Mouse (Mus musculus) neural tube, embryonic 14.5 days (tissue): ENCODE measurements at regions not wholly inside any gene's neighbourhood (a gene's known extent, or its start where the extent isn't known, plus 50 kb on each side); places are given as distances from the start of the nearest gene placed in this dataset.

Experiments used
- ATAC-seq: fragments of 200-750 bp; cut with Nextera tagmentation; 2 replicates; pipeline ENCODE4 v1.8.0; 2017; ENCODE audit warnings: low read depth, mild to moderate bottlenecking, moderate TSS enrichment, moderate library complexity
- H3K27ac ChIP-seq: fragments of 300-500 bp; sonication (generic); 2 replicates; pipeline ENCODE4 v1.5.1; 2014; ENCODE audit warnings: low read depth, mild to moderate bottlenecking, control low read depth, low read length, moderate library complexity, mixed read lengths
- H3K27me3 ChIP-seq: fragments of 300-500 bp; sonication (generic); 2 replicates; pipeline ENCODE4 v1.6.1; 2014; ENCODE audit warnings: low read length; ENCODE audit not compliant: control insufficient read depth, insufficient read depth
- H3K36me3 ChIP-seq: fragments of 300-500 bp; sonication (generic); 2 replicates; pipeline ENCODE4 v1.6.1; 2014; ENCODE audit warnings: low read length, mixed read lengths; ENCODE audit not compliant: control insufficient read depth, insufficient read depth
- H3K4me1 ChIP-seq: fragments of 300-500 bp; sonication (generic); 2 replicates; pipeline ENCODE4 v1.6.1; 2014; ENCODE audit warnings: low read length; ENCODE audit not compliant: control insufficient read depth, insufficient read depth
- H3K4me2 ChIP-seq: fragments of 300-500 bp; sonication (generic); 2 replicates; pipeline ENCODE4 v1.6.1; 2014; ENCODE audit warnings: mild to moderate bottlenecking, low read depth, low read length, control low read depth
- H3K4me3 ChIP-seq: fragments of 300-500 bp; sonication (generic); 2 replicates; pipeline ENCODE4 v1.5.1; 2014; ENCODE audit warnings: low read depth, low read length, control low read depth, mixed read lengths
- H3K9ac ChIP-seq: fragments of 300-500 bp; sonication (generic); replicated peaks from 2 replicates; pipeline ENCODE4 v1.6.1; 2014; ENCODE audit warnings: low read depth, mild to moderate bottlenecking, control low read depth, low read length, mixed read lengths
- H3K9me3 ChIP-seq: fragments of 300-500 bp; sonication (generic); 2 replicates; pipeline ENCODE4 v1.6.1; 2016; ENCODE audit warnings: low read length; ENCODE audit not compliant: control insufficient read depth
- WGBS: fragments of 180-500 bp; shearing (Covaris S2); extraction: QIAGEN DNeasy Blood & Tissue Kit; methylation state at CpG from one replicate; pipeline ENCODE4 v1.1.7; 2014; 5-methylcytosine and 5-hydroxymethylcytosine counted together

DNA sequence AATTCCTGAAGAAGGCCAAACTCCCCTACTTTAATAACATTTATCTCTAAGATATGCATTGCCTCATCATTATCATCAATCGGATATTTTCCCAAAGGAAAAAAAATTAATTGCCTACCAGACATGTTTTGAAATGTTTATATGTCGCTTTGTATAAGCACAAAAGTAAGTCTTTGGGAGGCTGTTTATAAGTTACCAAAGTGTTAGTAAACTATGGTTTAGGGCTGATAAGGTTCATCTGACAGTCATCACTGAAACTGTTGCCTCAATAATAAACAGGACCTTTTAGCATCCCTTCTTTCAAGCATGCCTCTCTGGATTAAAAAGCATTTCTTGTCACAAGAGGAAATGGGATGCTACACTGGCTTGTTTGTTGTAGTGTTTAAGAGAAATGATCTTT lies 202.1 kb downstream of the Wdr11 start:
- Histone ChIP-seq H3K4me1 (no peaks in the 10 kb centered on the region), H3K4me2 (no peak overlapping the region), H3K27me3 (no peaks in the 10 kb centered on the region), H3K27ac (no peak overlapping the region), H3K9me3 (no peaks in the 10 kb centered on the region), H3K9ac (no peak overlapping the region), H3K36me3 (no peaks in the 10 kb centered on the region), H3K4me3 (no peak overlapping the region)
- no peak for ATAC-seq
- 92% methylated on average over 2 of the region's 2 CpGs for WGBS

DNA sequence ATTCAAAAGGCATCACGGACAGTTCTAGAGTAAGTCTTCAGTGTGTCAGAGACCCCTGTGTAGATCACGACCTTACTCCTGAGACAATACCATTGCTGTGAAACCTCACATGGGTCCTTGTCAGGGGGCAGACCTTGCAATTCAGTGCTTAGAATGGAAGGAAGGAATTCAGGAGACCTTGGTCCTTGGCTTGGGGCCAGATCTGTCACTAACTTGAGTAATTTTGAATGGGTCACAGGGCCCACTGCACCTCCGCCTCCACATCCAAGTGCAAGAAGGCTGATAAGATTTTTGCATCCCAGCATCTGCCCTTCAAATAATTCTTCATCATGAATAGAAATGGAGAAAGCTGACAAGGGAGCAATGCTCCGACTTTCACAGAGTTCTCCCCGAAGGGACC lies 202.6 kb downstream of the Wdr11 start:
- Histone ChIP-seq H3K27ac (no peak overlapping the region), H3K4me3 (no peak overlapping the region)

DNA sequence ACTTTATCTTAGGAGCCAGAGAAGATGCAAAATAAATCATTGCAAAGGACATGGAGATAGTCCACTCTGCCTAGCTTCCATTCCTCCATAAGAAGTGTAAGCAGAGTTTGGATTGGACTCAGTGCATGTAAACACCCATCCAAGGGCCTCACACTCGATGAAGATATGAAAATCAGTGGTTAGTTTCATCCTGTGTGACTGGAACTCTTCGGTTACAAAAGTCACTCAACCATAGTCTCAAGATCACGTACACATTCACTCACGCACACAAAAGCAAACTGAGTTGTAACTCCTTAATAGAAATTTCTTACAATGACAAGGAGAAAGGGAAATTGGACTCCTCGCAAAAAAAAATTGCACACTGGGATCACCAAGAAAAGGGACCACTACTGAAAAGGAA lies 206.9 kb downstream of the Wdr11 start:
- H3K4me2 ChIP-seq, result no peak overlapping the region
- H3K9me3 ChIP-seq, result no peaks in the 10 kb centered on the region
- no peaks in the 10 kb centered on the region for H3K36me3 ChIP-seq
- H3K27ac ChIP-seq, result no peak overlapping the region
- H3K9ac ChIP-seq, result no peak overlapping the region
- no peak for ATAC-seq
- no peak overlapping the region for H3K4me3 ChIP-seq
- no peaks in the 10 kb centered on the region for H3K27me3 ChIP-seq
- H3K4me1 ChIP-seq, result no peaks in the 10 kb centered on the region
- WGBS, result 91% methylated on average over 5 of the region's 5 CpGs

More for the DNA sequence above, 202.6 kb downstream of the Wdr11 start:
- H3K4me2 ChIP-seq, result no peak overlapping the region
- no peak overlapping the region for H3K9ac ChIP-seq
- no peaks in the 10 kb centered on the region for H3K4me1 ChIP-seq
- no peaks in the 10 kb centered on the region for H3K36me3 ChIP-seq
- WGBS, result 70% methylated on average over 5 of the region's 5 CpGs
- no peaks in the 10 kb centered on the region for H3K9me3 ChIP-seq
- ATAC-seq, result no peak
- H3K27me3 ChIP-seq, result no peaks in the 10 kb centered on the region

DNA sequence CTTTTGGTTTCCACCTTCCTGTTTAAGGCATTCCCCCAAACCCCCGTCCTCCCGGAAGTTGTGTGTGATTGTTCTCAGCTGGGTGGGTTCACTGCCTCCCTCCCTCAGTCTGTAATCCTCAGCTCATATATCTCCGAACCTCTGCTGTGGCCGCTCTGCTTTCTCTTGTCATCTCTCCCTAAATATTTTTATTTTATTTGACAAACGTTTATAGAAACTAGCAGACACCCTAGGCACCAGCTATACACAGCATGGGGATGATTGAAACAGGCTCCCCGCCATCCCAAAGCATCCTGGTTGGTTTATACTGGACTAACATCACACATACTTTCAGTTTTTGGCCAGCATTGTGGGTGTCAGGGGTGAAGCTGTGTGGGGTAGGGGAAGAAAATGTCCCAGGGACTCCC lies 208.8 kb downstream of the Wdr11 start:
- Histone ChIP-seq H3K4me1 (no peaks in the 10 kb centered on the region), H3K9ac (no peak overlapping the region), H3K27ac (no peak overlapping the region), H3K4me3 (no peak overlapping the region), H3K4me2 (no peak overlapping the region), H3K9me3 (no peaks in the 10 kb centered on the region), H3K36me3 (no peaks in the 10 kb centered on the region), H3K27me3 (no peaks in the 10 kb centered on the region)
- ATAC-seq, result no peak
- 76% methylated on average over 6 of the region's 6 CpGs for WGBS

DNA sequence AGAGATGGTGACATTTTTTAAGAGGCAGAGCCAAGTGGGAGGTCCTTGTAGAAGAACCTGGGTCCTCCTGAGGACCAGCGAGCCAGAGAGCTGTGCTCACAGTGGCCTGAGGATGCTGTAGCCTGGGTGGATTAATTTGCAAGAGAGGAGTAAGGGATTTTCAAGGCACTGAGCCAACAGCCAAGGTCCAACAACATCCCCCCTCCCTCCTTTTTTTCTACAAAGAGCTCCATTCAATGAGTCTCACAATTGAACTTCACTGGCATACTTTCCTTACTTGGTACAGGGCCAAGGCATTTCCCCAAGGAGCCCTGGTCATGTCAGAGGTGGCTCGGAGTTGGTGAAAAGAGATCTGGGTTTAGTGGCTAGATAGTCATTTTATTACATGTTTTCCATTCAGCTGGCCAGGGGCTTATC lies 209.8 kb downstream of the Wdr11 start:
- Histone ChIP-seq H3K9me3 (no peaks in the 10 kb centered on the region), H3K27ac (no peak overlapping the region), H3K4me3 (no peak overlapping the region), H3K9ac (no peak overlapping the region), H3K27me3 (no peaks in the 10 kb centered on the region), H3K4me2 (no peak overlapping the region), H3K4me1 (no peaks in the 10 kb centered on the region), H3K36me3 (no peaks in the 10 kb centered on the region)
- 36% methylated on average over 2 of the region's 2 CpGs for WGBS
- ATAC-seq, result peak; percentile 66; the same call in 1 of the 2 replicates

DNA sequence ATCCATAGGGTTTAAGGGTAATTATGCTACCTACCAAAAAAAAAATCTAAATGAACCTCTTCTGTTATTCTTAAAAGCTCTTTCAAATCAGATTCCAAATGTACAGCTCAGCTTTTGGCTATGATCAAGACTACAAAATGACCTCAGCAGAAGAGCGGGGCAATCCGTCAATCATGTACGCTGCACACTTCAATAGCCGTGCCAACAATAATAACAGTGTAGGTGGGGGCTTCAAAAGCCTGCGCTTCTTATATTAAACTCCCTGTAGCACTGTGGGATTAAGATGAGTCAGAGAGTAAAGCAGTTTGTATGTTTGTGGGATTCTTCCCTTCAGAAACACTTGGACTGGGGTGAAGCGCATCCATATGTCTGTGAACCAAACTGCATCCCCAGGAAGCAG lies 210.5 kb downstream of the Wdr11 start:
- H3K9me3 ChIP-seq, result no peaks in the 10 kb centered on the region
- H3K27me3 ChIP-seq, result no peaks in the 10 kb centered on the region
- H3K9ac ChIP-seq, result no peak overlapping the region
- no peaks in the 10 kb centered on the region for H3K4me1 ChIP-seq
- no peak overlapping the region for H3K4me3 ChIP-seq
- no peak overlapping the region for H3K27ac ChIP-seq
- H3K36me3 ChIP-seq, result no peaks in the 10 kb centered on the region
- no peak for ATAC-seq
- 75% methylated on average over 6 of the region's 6 CpGs for WGBS
- H3K4me2 ChIP-seq, result no peak overlapping the region

DNA sequence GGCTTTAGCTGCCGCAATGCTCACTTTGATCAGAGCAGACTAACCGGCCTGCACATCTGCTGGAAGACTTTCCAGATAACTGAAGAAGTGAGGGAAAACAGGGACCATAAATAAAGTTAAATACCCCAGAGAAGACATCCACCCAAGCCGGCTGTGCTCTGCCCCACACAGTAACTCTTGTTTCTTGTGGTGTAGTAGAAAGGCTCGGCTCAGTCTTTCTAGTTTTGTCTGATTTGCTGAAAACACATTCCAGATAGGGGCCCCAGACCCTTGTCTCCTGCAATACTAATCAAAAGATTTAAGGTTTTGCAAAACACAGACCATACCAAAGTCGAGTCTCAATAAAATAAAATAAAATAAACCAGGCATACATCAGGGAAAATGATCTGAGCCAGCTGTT lies 213.7 kb downstream of the Wdr11 start:
- H3K4me1 ChIP-seq, result no peaks in the 10 kb centered on the region
- H3K4me2 ChIP-seq, result no peak overlapping the region
- H3K9me3 ChIP-seq, result no peaks in the 10 kb centered on the region
- H3K27ac ChIP-seq, result no peak overlapping the region
- WGBS, result 67% methylated on average over 5 of the region's 5 CpGs
- H3K36me3 ChIP-seq, result no peaks in the 10 kb centered on the region
- no peak overlapping the region for H3K9ac ChIP-seq
- H3K4me3 ChIP-seq, result no peak overlapping the region
- H3K27me3 ChIP-seq, result no peaks in the 10 kb centered on the region
- ATAC-seq, result no peak

DNA sequence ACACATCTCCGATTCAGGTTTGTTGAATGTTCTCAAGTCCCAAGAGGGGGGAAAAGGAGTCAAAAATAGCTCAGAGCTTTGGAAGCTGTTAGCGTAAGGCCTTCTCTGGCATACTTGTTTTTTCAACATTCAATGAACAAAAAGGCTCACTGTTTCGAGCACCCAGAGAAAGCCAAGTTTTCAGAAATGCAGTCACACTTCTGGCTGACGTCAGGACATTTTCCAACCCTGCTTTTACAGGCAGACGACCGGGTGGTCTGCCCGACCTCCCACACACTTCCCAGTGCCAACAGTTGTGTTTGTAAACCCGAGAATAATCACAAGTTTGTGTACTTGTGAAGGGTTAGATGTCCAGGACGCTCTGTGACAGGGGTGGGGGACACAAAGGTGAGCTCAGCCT lies 218.5 kb downstream of the Wdr11 start:
- Histone ChIP-seq H3K4me3 (no peak overlapping the region), H3K27ac (no peak overlapping the region), H3K4me1 (no peaks in the 10 kb centered on the region), H3K9ac (no peak overlapping the region), H3K4me2 (no peak overlapping the region), H3K27me3 (no peaks in the 10 kb centered on the region), H3K9me3 (no peaks in the 10 kb centered on the region), H3K36me3 (no peaks in the 10 kb centered on the region)
- no peak for ATAC-seq
- WGBS, result 68% methylated on average over 9 of the region's 9 CpGs

DNA sequence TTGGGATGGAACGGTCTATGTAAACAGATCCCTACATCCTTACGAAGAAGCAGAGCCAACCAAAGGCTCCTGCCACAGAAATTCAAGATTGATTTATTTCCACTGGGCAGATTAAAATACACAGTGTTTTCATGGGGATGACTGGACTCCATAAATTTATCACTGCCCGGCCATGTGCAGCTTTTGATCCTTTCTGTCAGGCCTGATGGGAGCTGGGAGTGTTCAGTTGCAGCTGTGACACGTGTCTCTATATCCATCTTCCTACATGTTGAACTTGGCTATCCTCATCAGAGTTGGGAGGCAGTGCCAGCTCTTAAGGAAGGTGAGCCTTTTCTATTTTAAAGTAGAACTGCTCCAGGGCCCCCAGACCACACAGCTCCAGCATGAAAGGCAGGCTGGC lies 218.9 kb downstream of the Wdr11 start:
- Histone ChIP-seq H3K4me1 (no peaks in the 10 kb centered on the region), H3K9me3 (no peaks in the 10 kb centered on the region), H3K4me2 (no peak overlapping the region), H3K27ac (no peak overlapping the region), H3K4me3 (no peak overlapping the region), H3K27me3 (no peaks in the 10 kb centered on the region), H3K36me3 (no peaks in the 10 kb centered on the region), H3K9ac (no peak overlapping the region)
- ATAC-seq, result no peak
- WGBS, result 70% methylated on average over 4 of the region's 4 CpGs
